Mouse (Mus musculus): Measurements from ENCODE around the gene Adk. TPM values are rescaled to one million over a fixed set of nuclear protein-coding genes. Genes with fewer than 3 reads are reported as not detected.
A peak's percentile ranks its signal among the peaks of the same experiment; 100 is the strongest.

Gene Adk
- polyA plus RNA-seq, 1 experiment = 24.2 TPM

DNA sequence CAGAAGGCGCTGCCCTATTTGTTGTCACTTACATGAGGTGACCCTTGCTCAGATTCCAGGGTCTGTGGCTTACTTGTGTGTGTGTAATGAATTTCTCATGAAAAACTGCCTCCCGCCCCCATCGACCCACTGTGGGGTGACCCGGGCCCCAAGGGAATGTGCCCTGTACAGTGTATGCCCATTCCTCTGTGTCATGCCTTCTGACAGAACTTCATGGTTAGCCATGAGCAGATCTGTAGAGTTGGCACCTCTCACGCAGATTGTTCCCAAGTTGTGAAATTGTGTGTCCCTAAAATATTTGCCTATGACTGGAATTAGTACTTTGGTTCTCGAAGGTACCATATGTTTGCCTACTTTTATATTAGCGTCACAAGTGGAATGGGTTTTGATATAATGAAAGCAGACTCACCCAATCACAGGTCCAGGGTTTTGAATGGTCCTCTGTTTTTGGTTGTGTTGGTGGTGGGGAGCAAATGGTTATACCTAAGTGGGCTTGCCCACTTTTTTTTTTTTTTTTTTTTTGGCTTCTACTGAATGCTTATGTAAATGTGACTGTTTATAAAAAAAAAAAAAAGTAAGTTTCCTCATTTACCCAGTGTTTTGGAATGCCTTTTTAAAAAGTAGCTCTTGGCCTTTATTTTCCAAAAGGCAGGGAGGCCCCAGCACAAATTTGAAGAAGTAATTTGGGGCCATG lies 24.3 kb downstream of the Adk start:
- H3K27ac ChIP-seq (ENCODE audit: insufficient read depth, low read depth, low read length) = no peak overlapping the region
- TF ChIP-seq CTCF (IDR thresholded peaks at IDR 0.05; ENCODE audit: low read depth, low read length) (no peak), POLR2A (IDR thresholded peaks at IDR 0.05; ENCODE audit: borderline replicate concordance, low read depth, low read length) (no peak)
- H3K4me3 ChIP-seq (ENCODE audit: insufficient read depth, low read length) = peak overlapping the region; percentile 89
- H3K4me1 ChIP-seq (ENCODE audit: control insufficient read depth, insufficient read depth, low read length) = peaks cover 22% of the 10 kb centered on the region

DNA sequence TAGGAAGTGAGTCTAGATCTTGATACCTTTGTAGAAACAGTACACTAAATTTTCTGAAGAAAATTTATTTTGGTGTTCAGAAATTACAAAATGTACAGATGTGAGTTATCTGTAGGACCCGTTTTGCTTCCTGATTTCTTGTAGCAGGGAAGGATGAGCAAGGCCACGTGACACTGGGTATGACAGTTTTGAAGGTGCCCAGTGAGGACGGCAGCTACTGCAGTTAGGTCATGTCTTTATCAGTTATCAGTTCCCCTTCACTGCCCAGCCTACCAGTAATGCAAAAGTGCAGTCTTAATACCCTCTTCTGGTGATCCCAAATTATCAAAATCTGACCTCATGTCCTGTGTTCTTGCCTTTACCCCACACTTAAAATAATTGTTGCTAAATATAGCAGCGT lies 25.6 kb downstream of the Adk start:
- Histone ChIP-seq H3K27ac (ENCODE audit: insufficient read depth, low read depth, low read length) (no peak overlapping the region), H3K4me3 (ENCODE audit: insufficient read depth, low read length) (no peak overlapping the region), H3K4me1 (ENCODE audit: control insufficient read depth, insufficient read depth, low read length) (peaks cover 23% of the 10 kb centered on the region)
- no peak for TF ChIP-seq POLR2A (IDR thresholded peaks at IDR 0.05; ENCODE audit: borderline replicate concordance, low read depth, low read length)
- TF ChIP-seq CTCF (IDR thresholded peaks at IDR 0.05; ENCODE audit: low read depth, low read length) = no peak

DNA sequence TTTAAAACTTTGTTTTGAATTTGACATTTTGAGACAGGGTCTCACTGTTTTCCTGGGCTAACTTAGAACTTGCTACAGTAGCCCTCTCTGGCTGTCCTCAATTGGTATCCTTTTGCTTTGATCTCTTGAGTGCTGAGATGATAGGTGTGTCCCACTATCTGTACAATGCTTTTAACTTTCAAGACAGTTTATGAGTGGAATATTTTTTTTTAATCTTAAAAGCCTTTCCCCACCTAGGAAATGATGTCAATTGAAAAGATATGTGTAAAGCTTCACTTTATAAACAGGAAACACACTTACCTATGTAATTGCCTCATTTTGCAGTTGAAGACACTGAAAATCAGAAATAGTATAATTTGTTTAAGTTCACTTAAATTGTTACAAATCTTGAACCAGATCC lies 26.1 kb downstream of the Adk start:
- no peak for TF ChIP-seq CTCF (IDR thresholded peaks at IDR 0.05; ENCODE audit: low read depth, low read length)
- no peak for TF ChIP-seq POLR2A (IDR thresholded peaks at IDR 0.05; ENCODE audit: borderline replicate concordance, low read depth, low read length)
- Histone ChIP-seq H3K4me3 (ENCODE audit: insufficient read depth, low read length) (no peak overlapping the region), H3K27ac (ENCODE audit: insufficient read depth, low read depth, low read length) (no peak overlapping the region), H3K4me1 (ENCODE audit: control insufficient read depth, insufficient read depth, low read length) (peaks cover 23% of the 10 kb centered on the region)

DNA sequence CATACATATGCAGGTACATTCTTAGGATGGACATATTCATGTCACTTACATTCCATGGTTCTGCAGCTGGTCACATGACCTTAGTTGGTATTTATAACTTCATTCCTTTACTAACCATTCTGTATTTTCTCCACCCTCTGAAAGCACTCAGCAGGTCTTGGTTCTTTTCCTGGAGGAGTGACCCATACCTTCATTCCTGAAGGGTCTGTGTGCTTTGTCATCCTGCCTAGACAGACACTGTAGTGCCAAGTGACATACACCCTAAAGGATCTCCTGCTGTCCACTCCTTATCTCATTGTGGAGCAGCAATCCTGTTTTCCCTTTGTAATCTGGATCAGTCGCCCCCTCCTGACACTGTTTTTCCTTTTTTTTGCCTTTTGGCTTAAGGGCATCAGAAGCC lies 30.4 kb downstream of the Adk start:
- no peak overlapping the region for H3K4me3 ChIP-seq (ENCODE audit: insufficient read depth, low read length)
- no peak overlapping the region for H3K27ac ChIP-seq (ENCODE audit: insufficient read depth, low read depth, low read length)
- TF ChIP-seq CTCF (IDR thresholded peaks at IDR 0.05; ENCODE audit: low read depth, low read length) (no peak), POLR2A (IDR thresholded peaks at IDR 0.05; ENCODE audit: borderline replicate concordance, low read depth, low read length) (no peak)
- H3K4me1 ChIP-seq (ENCODE audit: control insufficient read depth, insufficient read depth, low read length) = peaks cover 15% of the 10 kb centered on the region

DNA sequence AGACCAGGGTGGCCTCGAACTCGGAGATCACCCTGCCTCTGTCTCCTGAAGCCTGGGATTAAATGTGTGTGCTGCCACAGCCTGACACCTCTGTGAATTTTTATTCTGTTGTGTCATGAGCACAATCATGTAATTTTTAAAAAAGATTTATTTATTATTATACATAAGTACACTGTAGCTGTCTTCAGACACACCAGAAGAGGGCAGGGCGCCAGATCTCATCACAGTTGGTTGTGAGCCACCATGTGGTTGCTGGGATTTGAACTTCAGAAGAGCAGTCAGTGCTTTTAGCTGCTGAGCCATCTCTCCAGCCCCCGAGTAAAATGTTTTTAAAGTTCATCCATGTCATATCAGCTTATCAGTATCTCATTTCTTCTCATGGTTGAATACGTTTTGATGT lies 33.3 kb downstream of the Adk start:
- no peak overlapping the region for H3K27ac ChIP-seq (ENCODE audit: insufficient read depth, low read depth, low read length)
- H3K4me3 ChIP-seq (ENCODE audit: insufficient read depth, low read length) = no peak overlapping the region
- TF ChIP-seq CTCF (IDR thresholded peaks at IDR 0.05; ENCODE audit: low read depth, low read length) = no peak
- no peak for TF ChIP-seq POLR2A (IDR thresholded peaks at IDR 0.05; ENCODE audit: borderline replicate concordance, low read depth, low read length)
- H3K4me1 ChIP-seq (ENCODE audit: control insufficient read depth, insufficient read depth, low read length) = peaks cover 24% of the 10 kb centered on the region

DNA sequence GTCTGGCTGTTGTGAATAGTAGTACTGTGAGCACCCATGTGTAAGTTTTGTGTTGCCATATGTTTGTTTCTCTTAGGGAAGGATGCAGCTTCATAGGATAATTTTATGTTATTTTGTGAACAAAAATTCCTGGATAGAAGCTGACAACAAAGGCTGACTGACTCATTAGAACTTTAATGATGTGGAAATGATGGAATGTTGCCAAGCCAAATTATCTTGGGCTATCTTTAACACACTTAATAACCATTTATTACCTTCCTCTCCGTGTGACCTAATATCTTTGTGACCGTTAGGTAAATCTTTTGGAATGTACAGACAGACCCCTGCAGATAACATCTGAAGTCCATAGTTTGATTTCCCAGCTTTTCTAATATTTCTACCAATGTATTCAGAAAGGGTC lies 33.7 kb downstream of the Adk start:
- no peak overlapping the region for H3K27ac ChIP-seq (ENCODE audit: insufficient read depth, low read depth, low read length)
- H3K4me1 ChIP-seq (ENCODE audit: control insufficient read depth, insufficient read depth, low read length) = peaks cover 27% of the 10 kb centered on the region
- no peak for TF ChIP-seq CTCF (IDR thresholded peaks at IDR 0.05; ENCODE audit: low read depth, low read length)
- no peak for TF ChIP-seq POLR2A (IDR thresholded peaks at IDR 0.05; ENCODE audit: borderline replicate concordance, low read depth, low read length)

DNA sequence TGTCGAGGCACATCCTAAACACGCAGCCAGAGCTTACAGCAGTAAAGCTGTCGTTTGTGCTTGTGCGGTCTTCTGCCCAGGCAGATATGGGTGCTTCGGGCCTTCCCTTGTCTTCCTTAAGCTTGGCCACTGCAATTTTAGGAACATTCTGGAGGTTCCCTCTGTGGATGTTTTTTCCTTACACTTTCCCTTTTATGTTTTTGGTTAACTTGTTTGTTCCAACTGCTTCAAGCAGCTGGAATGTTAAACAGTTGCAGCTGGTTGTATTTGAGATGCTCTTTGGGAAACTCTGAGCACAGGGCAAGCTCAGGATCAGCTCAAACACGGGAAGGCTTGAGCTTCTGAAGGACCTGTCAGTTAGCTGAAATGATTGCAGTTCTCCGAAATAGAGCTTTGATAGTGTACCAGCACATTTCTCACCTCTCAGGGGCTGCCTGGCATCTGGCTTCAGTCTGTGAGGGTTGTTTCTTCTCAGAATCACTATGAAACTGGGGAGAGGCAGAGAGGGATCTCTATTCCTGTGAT lies 34.5 kb downstream of the Adk start:
- TF ChIP-seq POLR2A (IDR thresholded peaks at IDR 0.05; ENCODE audit: borderline replicate concordance, low read depth, low read length) (no peak), CTCF (IDR thresholded peaks at IDR 0.05; ENCODE audit: low read depth, low read length) (no peak)
- H3K27ac ChIP-seq (ENCODE audit: insufficient read depth, low read depth, low read length) = no peak overlapping the region
- H3K4me1 ChIP-seq (ENCODE audit: control insufficient read depth, insufficient read depth, low read length) = peaks cover 27% of the 10 kb centered on the region
- no peak overlapping the region for H3K4me3 ChIP-seq (ENCODE audit: insufficient read depth, low read length)

More for the DNA sequence above, 33.7 kb downstream of the Adk start:
- H3K4me3 ChIP-seq (ENCODE audit: insufficient read depth, low read length) = no peak overlapping the region

DNA sequence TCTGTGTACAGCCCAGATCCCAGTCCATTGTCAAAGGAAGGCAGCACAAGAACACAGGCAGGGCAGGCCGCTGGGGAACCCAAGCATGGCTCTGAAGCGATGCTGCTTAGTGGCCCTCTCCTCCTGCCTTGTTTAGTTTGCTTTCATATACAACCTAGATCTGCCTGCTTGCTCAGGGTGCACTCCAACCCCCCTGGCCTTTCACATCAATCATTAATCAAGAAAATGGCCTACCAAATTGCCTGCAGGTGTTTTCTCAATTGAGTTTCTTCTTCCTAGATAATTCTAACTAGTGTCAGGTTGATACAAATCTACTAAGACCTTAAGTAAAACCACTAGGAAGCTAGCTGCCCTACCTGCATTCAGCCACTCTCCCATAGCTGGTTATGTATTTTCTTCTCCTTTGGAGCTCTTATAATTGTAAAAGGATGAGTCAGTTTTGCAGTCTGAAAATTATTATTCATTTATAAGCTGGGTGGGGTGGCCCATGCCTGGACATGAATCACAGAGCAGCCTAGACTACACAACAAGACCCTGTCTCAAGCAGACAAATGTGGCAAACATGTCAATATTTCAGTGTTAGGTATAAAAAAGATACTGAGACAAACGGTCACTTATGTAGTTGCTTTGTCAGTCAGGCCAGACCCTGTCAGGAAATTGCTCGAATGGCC lies 35.2 kb downstream of the Adk start:
- Histone ChIP-seq H3K27ac (ENCODE audit: insufficient read depth, low read depth, low read length) (no peak overlapping the region), H3K4me3 (ENCODE audit: insufficient read depth, low read length) (no peak overlapping the region), H3K4me1 (ENCODE audit: control insufficient read depth, insufficient read depth, low read length) (peaks cover 27% of the 10 kb centered on the region)
- TF ChIP-seq CTCF (IDR thresholded peaks at IDR 0.05; ENCODE audit: low read depth, low read length) (no peak), POLR2A (IDR thresholded peaks at IDR 0.05; ENCODE audit: borderline replicate concordance, low read depth, low read length) (no peak)

DNA sequence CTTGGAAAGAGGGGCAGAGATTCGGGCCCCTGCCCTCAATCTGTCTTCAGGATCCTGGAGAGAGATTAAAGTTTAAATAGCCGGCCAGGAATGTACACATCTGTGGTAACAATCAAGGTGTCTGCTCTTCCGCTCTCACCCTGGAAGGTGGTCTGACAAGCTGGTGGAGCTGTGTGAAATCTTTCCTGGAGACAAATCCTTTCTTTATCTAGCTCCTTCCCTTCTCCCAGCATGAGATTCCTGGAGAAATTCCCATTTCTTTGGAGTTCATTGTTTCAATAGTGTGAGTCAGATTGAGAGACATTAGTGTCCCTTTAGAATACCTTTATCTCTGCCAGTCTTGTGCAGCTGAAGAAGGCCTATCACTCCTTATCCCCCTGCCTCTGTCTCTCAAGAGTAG lies 36.4 kb downstream of the Adk start:
- TF ChIP-seq POLR2A (IDR thresholded peaks at IDR 0.05; ENCODE audit: borderline replicate concordance, low read depth, low read length) (no peak), CTCF (IDR thresholded peaks at IDR 0.05; ENCODE audit: low read depth, low read length) (no peak)
- H3K4me1 ChIP-seq (ENCODE audit: control insufficient read depth, insufficient read depth, low read length) = peaks cover 27% of the 10 kb centered on the region
- no peak overlapping the region for H3K4me3 ChIP-seq (ENCODE audit: insufficient read depth, low read length)
- H3K27ac ChIP-seq (ENCODE audit: insufficient read depth, low read depth, low read length) = no peak overlapping the region

DNA sequence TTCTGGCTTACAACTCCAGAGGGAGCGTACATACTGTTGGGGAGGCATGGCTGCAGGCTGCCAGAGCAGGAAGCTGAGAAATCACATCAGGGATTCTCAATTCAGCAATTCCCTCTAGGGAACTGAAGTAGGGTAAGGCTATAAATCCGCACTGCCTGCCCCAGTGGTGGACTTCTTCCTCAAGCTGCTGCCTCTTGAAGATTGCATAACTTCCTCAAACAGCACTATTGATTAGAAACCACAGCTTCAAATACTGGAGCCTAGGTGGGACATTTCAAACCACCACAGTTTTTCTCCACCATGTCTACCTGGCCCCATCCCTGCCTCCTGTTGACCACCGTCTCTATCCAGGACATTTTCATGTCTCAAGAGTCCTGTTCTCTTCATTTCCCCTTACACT lies 38.0 kb downstream of the Adk start:
- Histone ChIP-seq H3K4me3 (ENCODE audit: insufficient read depth, low read length) (no peak overlapping the region), H3K27ac (ENCODE audit: insufficient read depth, low read depth, low read length) (peak overlapping the region; percentile 74)

More for the DNA sequence above, 38.0 kb downstream of the Adk start:
- H3K4me1 ChIP-seq (ENCODE audit: control insufficient read depth, insufficient read depth, low read length) = peaks cover 27% of the 10 kb centered on the region
- TF ChIP-seq CTCF (IDR thresholded peaks at IDR 0.05; ENCODE audit: low read depth, low read length) (no peak), POLR2A (IDR thresholded peaks at IDR 0.05; ENCODE audit: borderline replicate concordance, low read depth, low read length) (no peak)

Measured in bone marrow macrophage, adult 2 months (primary cell).